Mouse (Mus musculus): Measurements from ENCODE around the gene Rhox10. TPM values are rescaled to one million over a fixed set of nuclear protein-coding genes. Genes with fewer than 3 reads are reported as not detected.
"Not testable (repeated sequence)": the region's sequence is repeated elsewhere in the genome, so short reads cannot be mapped to it uniquely, and the experiment has no call there.

The Rhox10 gene
- total RNA-seq (2021) = not detected
- long read RNA-seq, experiment 1 = 0 reads
- long read RNA-seq, experiment 2 = 0 reads

DNA sequence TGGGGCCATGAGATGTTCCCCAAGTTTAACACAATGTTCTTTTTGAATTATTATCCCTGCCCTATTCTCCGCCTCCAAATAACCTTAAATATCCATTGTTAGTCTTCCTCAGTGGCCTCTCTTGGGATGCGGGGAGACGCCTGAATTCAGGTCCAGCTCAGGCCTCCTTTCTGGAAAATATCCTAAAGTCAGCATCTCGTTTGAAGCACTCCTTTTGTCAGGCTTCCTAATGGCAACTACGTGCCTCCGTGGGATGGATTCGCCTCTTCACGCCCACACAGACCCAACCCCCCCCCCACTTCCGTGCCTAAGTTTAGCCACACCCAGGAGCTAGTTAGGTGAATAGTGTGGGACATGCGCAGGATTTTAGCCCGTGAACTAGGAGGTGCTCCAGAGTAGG lies at the start of gene Rhox10:
TSS of gene Rhox10 (plus strand) at position 301 of the 400 bp plus-strand sequence.
- DNase-seq = no peak

DNA sequence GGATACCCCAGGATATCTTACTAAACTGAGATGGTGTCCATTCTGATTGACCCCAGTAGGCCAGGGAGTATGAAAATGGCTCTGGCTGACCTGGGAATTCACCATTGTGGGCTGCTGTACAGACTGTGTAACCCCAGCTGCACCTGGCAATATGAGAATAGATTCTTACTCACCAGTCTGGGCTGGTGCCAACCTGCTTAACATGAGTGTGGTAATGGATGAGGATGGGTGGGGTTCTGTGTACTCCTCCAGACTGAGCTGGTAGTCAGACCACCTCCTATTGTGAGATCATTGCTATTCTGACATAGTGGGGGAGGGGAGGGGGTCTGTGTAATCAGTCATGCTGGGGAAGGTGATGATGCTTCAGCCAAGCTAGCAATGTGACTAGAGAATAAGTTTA lies 47.7 kb upstream of the Rhox10 start, which contains the start of gene Btg1-ps1:
TSS of gene Btg1-ps1 (minus strand) at position 219 of the 400 bp plus-strand sequence.
- not testable (repeated sequence) for DNase-seq

DNA sequence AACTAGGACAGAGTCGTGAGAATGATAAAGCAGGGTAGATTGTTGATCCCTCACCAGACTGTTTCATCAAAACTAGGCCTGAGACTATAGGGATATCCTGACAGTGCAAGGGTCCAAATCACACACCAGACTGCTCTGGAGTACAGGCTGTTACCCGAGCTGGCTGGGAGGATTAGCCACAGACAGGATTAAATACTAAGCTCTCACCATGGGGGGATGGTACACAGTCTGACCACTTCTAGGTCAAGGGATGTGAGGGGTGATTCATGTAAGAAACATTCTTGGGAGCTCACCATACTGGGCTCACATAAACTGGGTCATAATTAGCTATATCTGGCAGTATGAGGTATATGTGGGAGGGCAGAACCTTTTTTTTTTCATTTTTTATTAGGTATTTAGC lies 32.4 kb upstream of the Rhox10 start:
- DNase-seq = no peak

DNA sequence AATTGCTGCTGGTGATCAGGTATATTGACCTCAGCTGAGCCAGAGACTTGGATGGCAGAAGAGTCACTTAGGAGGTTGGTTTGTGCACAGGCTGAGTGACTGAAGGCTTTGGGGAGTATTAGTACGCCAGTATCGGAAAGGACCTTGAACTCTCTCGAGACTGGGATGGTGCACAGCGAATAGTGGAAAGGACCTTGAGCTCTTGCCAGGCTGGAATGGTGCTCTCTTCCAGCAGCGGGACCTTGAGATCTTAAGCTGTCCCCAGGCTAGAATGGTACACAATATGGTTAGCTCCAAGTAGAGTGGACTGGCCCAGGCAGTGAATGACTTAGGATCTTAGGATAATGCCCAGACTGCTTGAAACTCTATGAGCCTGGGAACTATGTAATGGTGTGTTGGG lies 26.6 kb upstream of the Rhox10 start:
- DNase-seq = no peak

DNA sequence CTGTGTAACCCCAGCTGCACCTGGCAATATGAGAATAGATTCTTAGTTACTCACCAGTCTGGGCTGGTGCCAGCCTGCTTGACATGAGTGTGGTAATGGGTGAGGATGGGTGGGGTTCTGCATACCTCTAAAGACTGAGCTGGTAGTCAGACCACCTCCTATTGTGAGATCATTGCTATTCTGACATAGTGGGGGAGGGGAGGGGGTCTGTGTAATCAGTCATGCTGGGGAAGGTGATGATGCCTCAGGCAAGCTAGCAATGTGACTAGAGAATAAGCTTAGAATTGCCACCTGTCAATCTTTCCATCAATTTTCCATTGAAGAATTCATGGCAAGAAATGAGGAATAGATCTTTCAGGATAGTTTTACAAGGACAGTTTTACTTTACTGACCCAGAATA lies 23.3 kb upstream of the Rhox10 start, which contains the start of gene Btg1-ps2:
TSS of gene Btg1-ps2 (minus strand) at position 101 of the 400 bp plus-strand sequence.
- not testable (repeated sequence) for DNase-seq

DNA sequence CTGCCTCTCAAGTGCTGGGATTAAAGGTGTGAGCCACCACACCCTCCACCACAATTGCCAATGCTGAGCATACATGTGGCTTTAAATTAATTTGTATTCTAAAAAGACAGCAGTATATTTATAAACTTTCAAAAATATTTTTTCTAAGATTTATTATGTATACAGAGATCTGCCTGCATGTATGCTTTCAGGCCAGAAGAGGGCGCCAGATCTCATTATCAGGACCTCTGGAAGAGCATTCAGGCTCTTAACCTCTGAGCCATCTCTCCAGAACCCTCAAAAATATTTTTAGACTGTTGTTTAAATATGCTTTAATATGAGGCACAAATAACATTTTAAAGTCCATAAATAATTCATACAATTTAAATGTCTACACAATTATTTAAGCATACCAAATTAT lies 4.7 kb upstream of the Rhox10 start:
- no peak for DNase-seq

DNA sequence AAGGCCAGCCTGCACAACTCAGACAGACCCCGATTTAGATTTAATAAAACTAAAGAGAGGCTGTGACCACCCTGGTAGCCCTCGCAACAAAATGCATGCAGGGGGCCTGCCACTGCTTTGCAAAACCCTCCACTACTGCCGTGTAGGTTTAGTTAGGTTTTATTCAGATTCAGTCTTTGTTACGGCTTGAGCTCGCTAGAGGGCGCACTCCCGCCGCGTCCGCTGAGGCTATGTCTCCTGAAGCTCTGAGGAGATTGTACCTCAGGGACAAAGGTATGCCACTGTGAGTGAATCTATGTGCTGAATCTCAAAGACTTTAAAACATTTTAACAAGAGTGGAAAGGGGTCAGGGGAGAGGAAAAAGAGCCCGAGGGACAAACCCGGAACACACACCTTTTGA lies 18.0 kb downstream of the Rhox10 start:
- peak; percentile 45 for DNase-seq

DNA sequence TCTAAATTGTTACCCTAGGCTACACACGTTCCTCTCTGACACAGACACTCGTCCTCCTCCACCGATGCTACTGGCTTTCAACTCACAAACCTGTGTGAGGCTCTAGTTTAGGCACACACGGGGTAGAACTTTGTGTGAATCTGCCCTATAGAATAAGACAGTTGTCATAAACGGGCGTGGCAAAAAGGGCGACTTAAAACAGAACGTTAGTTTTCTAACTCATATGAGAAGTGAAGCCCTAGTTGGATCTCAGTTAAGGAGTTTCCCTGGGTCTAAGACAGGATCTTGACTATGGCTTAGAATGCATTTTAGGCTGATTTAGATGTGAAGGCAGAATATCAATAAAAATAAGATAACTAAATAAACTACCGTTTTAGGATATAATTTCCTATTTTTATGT lies 18.8 kb downstream of the Rhox10 start, which contains the start of gene Rhox11:
TSS of gene Rhox11 (minus strand) at position 101 of the 400 bp plus-strand sequence.
- no peak for DNase-seq

DNA sequence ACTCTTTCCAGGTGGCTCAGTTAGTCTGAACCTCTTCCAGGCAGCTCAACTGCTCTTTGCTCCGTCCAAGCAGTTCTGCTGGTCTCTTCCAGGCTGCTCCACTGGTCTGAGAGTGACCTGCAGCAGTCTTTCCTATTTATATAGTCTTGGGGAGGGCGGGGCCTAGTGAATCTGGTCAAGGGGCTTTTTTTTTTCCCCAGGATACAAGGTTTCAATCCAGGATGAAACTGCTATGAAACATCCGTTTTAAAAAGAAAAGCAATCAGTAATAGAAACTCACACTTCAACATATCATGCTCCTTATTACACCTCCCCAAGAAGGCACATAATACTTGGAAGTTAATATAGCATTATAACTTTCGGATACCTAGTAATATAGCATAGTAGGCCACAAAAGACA lies 44.5 kb downstream of the Rhox10 start, which contains the start of gene Rhox12:
TSS of gene Rhox12 (minus strand) at position 101 of the 400 bp plus-strand sequence.
- no peak for DNase-seq

DNA sequence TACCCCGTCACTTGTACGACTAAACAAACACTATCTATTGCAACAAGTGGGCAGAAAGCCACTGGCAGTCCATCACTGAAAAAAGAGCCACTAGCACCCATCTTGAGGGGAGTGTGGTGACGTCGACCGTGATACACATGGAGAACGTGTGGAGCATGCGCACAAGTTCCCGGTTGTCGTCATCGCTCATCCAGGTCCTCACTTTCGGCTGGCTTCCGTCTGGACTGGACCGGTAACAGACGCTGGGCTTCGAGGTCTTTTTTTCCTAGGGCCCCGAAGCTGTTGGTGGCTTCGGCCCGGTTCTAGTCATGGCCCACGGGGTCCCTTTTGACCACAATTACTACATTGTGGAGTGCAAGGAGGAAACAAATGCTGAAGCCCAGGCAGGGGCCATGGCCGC lies 54.7 kb downstream of the Rhox10 start, which contains the start of gene Rhox13:
TSS of gene Rhox13 (plus strand) at position 238 of the 400 bp plus-strand sequence.
- DNase-seq = no peak

Other genes with a start within 250 kb of the Rhox10 start
- not detected for gene Rhox6, start 239.6 kb upstream of the Rhox10 start, total RNA-seq (2021)
- gene Rhox7a, start 234.8 kb upstream of the Rhox10 start, total RNA-seq (2021) = not detected
- not detected for gene Rhox8, start 187.5 kb upstream of the Rhox10 start, total RNA-seq (2021)
- gene Rhox7b, start 169.2 kb upstream of the Rhox10 start, total RNA-seq (2021) = not detected
- gene Rhox9, start 164.7 kb upstream of the Rhox10 start, total RNA-seq (2021) = not detected
- not detected for gene Btg1-ps1, start 47.7 kb upstream of the Rhox10 start, total RNA-seq (2021)
- not detected for gene Btg1-ps2, start 23.4 kb upstream of the Rhox10 start, total RNA-seq (2021)
- gene Rhox11, start 18.7 kb downstream of the Rhox10 start, total RNA-seq (2021) = not detected
- not detected for gene Rhox12, start 44.4 kb downstream of the Rhox10 start, total RNA-seq (2021)
- not detected for gene Rhox13, start 54.7 kb downstream of the Rhox10 start, total RNA-seq (2021)
- gene Zbtb33, start 123.3 kb downstream of the Rhox10 start, total RNA-seq (2021) = 1 to 10 TPM; 8.2 to 9.8 TPM
- 10 to 100 TPM in 1 of 2 experiments, 1 to 10 TPM in 1; 8.7 to 11.5 TPM for gene Tmem255a, start 186.0 kb downstream of the Rhox10 start, total RNA-seq (2021)
- 100 to 1,000 TPM; 297 to 475 TPM for gene Atp1b4, start 249.7 kb downstream of the Rhox10 start, total RNA-seq (2021)

All from gastrocnemius, postnatal 10 days (tissue).